Mouse (Mus musculus) layer of hippocampus, adult 2 months (tissue): ENCODE results near the gene Gsk3a. TPM values are rescaled to one million over a fixed set of nuclear protein-coding genes. Genes with fewer than 3 reads are reported as not detected.
A peak's percentile ranks its signal among the peaks of the same experiment; 100 is the strongest.

Experiments used
- DNase-seq, 2 experiments: peaks; one replicate each; pipeline ENCODE4 v3.0.0; 2022; ENCODE audit warnings: low spot score in 2 of 2
- H3K27ac ChIP-seq: fragments of 200-600 bp; 2 replicates; pipeline ENCODE4 v1.8.1; 2022
- H3K4me3 ChIP-seq: fragments of 200-600 bp; 2 replicates; pipeline ENCODE4 v1.8.1; 2022; ENCODE audit warnings: mild to moderate bottlenecking
- CTCF ChIP-seq: fragments of 200-600 bp; conservative IDR thresholded peaks from 2 replicates; pipeline ENCODE4 v1.8.1; 2022; ENCODE audit warnings: antibody characterized with exemption, mild to moderate bottlenecking, moderate library complexity
- total RNA-seq, 2 experiments: library from RNA; stranded (reverse); gene quantifications; 2 replicates each; pipeline ENCODE4 v1.2.3; 2021

The Gsk3a gene
- total RNA-seq, 2 experiments from 2014 or later = 206 to 220 TPM

GRCm38 (mm10) chr7:25240631-25241030 is 3.0 kb upstream of the Gsk3a start:
- H3K4me3 ChIP-seq = no peak overlapping the region
- H3K27ac ChIP-seq = peak overlapping the region; percentile 100
- no peak for TF ChIP-seq CTCF
- no peak for DNase-seq

- peak overlapping the region; percentile 100 for H3K27ac ChIP-seq
- peak overlapping the region; percentile 65 for H3K4me3 ChIP-seq
- TF ChIP-seq CTCF = peak; percentile 78
- DNase-seq = peak; percentile 85 to 93
These were observed 1.4 kb upstream of the Gsk3a start for GRCm38 (mm10) chr7:25238829-25239623.

- Histone ChIP-seq H3K4me3 (peak overlapping the region; percentile 65), H3K27ac (peak overlapping the region; percentile 100)
- TF ChIP-seq CTCF = no peak; the same call in 1 of the 2 replicates
- DNase-seq = peak; percentile 92 to 96
These were observed 510 bp upstream of the Gsk3a start for GRCm38 (mm10) chr7:25238015-25238706.

GRCm38 (mm10) chr7:25235526-25235925 is 2.1 kb downstream of the Gsk3a start:
- DNase-seq = no peak
- H3K4me3 ChIP-seq = no peak overlapping the region
- no peak for TF ChIP-seq CTCF
- no peak overlapping the region for H3K27ac ChIP-seq

GRCm38 (mm10) chr7:25233061-25233460 is 4.6 kb downstream of the Gsk3a start:
- TF ChIP-seq CTCF = no peak
- DNase-seq = no peak
- Histone ChIP-seq H3K4me3 (no peak overlapping the region), H3K27ac (no peak overlapping the region)

GRCm38 (mm10) chr7:25232101-25232648 is 5.5 kb downstream of the Gsk3a start:
- no peak for DNase-seq
- peak; percentile 42 for TF ChIP-seq CTCF
- Histone ChIP-seq H3K27ac (no peak overlapping the region), H3K4me3 (no peak overlapping the region)

- no peak overlapping the region for H3K4me3 ChIP-seq
- no peak for TF ChIP-seq CTCF
- DNase-seq = no peak
- no peak overlapping the region for H3K27ac ChIP-seq
These were observed 6.9 kb downstream of the Gsk3a start for GRCm38 (mm10) chr7:25230690-25231285.

GRCm38 (mm10) chr7:25227523-25228300 is 9.9 kb downstream of the Gsk3a start:
- Histone ChIP-seq H3K27ac (peak overlapping the region; percentile 76), H3K4me3 (no peak overlapping the region)
- no peak for TF ChIP-seq CTCF
- no peak for DNase-seq

GRCm38 (mm10) chr7:25222275-25222967 is 15.2 kb downstream of the Gsk3a start:
- TF ChIP-seq CTCF = no peak
- DNase-seq = no peak
- no peak overlapping the region for H3K27ac ChIP-seq
- H3K4me3 ChIP-seq = peak overlapping the region; percentile 94; the same call in 1 of the 2 replicates

- DNase-seq = peak; percentile 98
- Histone ChIP-seq H3K4me3 (peak within 1 kb of the TSS; percentile 99), H3K27ac (peak within 1 kb of the TSS; percentile 93)
- TF ChIP-seq CTCF = peak; percentile 23; the same call in 1 of the 2 replicates
These were observed 16.4 kb downstream of the Gsk3a start, which contains the start of gene Zfp526 for GRCm38 (mm10) chr7:25221102-25221883. Gene Zfp526 (plus strand): TSS chr7:25221425.
